Mouse (Mus musculus): ENCODE results near the gene Cdkal1.

GRCm38 (mm10) chr13:29521321-29521720, 334.2 kb downstream of the Cdkal1 start:
- TF ChIP-seq CTCF (IDR thresholded peaks at IDR 0.05; ENCODE audit: low read depth), result no peak
- TF ChIP-seq EP300 (IDR thresholded peaks at IDR 0.05; ENCODE audit: low read depth), result no peak

All from liver, postnatal 0 days (tissue).